Mouse (Mus musculus): ENCODE measurements around the gene Tbata.

Gene Tbata

GRCm38 (mm10) chr10:61211105-61211504, 39.4 kb downstream of the Tbata start:
- no peak for DNase-seq (ENCODE audit: low read depth, low spot score)

GRCm38 (mm10) chr10:61211743-61212142, 40.0 kb downstream of the Tbata start:
- DNase-seq (ENCODE audit: low read depth, low spot score) = peak; percentile 51

- no peak for DNase-seq (ENCODE audit: low read depth, low spot score)
Measured at GRCm38 (mm10) chr10:61212817-61213216, 41.1 kb downstream of the Tbata start.

GRCm38 (mm10) chr10:61215658-61216057, 43.9 kb downstream of the Tbata start:
- peak; percentile 16 for DNase-seq (ENCODE audit: low read depth, low spot score)

GRCm38 (mm10) chr10:61216163-61216562, 44.4 kb downstream of the Tbata start:
- DNase-seq (ENCODE audit: low read depth, low spot score) = no peak

GRCm38 (mm10) chr10:61219318-61219717, 47.6 kb downstream of the Tbata start:
- no peak for DNase-seq (ENCODE audit: low read depth, low spot score)

- no peak for DNase-seq (ENCODE audit: low read depth, low spot score)
Measured at GRCm38 (mm10) chr10:61225694-61226093, 53.9 kb downstream of the Tbata start.

GRCm38 (mm10) chr10:61226784-61227396, 55.1 kb downstream of the Tbata start:
- no peak for DNase-seq (ENCODE audit: low read depth, low spot score)

GRCm38 (mm10) chr10:61231756-61232155, 60.0 kb downstream of the Tbata start:
- peak; percentile 57 for DNase-seq (ENCODE audit: low read depth, low spot score)

GRCm38 (mm10) chr10:61232858-61233567, 61.3 kb downstream of the Tbata start:
- peak; percentile 86 for DNase-seq (ENCODE audit: low read depth, low spot score)

- DNase-seq (ENCODE audit: low read depth, low spot score) = peak; percentile 14
Measured at GRCm38 (mm10) chr10:61234319-61234718, 62.6 kb downstream of the Tbata start.

GRCm38 (mm10) chr10:61235677-61236267, 64.0 kb downstream of the Tbata start:
- no peak for DNase-seq (ENCODE audit: low read depth, low spot score)

- no peak for DNase-seq (ENCODE audit: low read depth, low spot score)
Measured at GRCm38 (mm10) chr10:61236683-61237390, 65.1 kb downstream of the Tbata start.

- no peak for DNase-seq (ENCODE audit: low read depth, low spot score)
Measured at GRCm38 (mm10) chr10:61237391-61237785, 65.6 kb downstream of the Tbata start.
